Mouse (Mus musculus): Measurements from ENCODE around the gene Clnk.

DNA sequence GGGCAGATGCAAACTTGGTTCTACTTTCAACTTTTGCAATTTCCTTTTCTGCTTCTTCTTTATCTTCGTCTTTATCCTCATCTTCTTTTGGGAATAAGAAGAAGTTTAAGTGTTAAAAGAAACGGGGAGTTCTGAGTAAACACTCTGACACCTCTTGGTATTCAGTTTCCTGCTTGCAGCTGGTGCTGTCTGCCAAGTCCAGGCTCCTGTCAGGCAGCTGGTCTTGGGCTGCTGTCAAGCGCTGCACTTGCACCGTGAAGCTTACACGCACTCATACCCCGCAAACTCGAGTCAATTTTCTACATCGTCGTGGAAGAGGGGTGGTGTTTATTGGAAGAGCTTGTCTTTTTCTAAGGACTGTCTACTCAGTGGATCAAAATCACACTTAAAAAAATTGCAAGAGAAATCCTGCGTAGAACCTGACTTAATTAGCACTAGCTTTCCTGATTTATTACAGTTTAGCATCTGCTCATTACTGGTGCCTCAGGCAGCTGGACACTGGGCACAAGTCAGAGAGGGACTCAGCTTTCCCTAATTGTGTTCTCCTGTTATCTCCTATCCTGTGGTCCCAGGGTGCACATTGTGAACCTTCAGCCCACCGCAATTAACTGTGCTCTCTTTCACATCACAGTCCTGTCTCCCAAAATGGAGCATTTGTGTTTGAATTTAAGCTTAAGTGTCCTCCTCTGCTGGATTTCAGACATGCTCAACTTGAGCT is 3.5 kb upstream of the Clnk start:
- no peak for TF ChIP-seq CTCF (IDR thresholded peaks at IDR 0.05 in 2 of 3, conservative IDR thresholded peaks at IDR 0.05 in 1 of 3; ENCODE audit: control insufficient read depth in 1 of 3, insufficient read depth in 1 of 3, low read depth in 2 of 3, low read length in 3 of 3, poor library complexity in 1 of 3, severe bottlenecking in 1 of 3)
- no peak for TF ChIP-seq KAT2A (conservative IDR thresholded peaks at IDR 0.05; ENCODE audit: low read depth, low read length)
- no peak for TF ChIP-seq E2F4 (IDR thresholded peaks at IDR 0.05; ENCODE audit: borderline replicate concordance, low read depth, low read length)
- TF ChIP-seq ZC3H11A (IDR thresholded peaks at IDR 0.05; ENCODE audit: low read depth, low read length) = no peak

Data from MEL (cell line).